Comparison of ENCODE assay signal across 8 mouse cellular contexts in the genomic region with DNA sequence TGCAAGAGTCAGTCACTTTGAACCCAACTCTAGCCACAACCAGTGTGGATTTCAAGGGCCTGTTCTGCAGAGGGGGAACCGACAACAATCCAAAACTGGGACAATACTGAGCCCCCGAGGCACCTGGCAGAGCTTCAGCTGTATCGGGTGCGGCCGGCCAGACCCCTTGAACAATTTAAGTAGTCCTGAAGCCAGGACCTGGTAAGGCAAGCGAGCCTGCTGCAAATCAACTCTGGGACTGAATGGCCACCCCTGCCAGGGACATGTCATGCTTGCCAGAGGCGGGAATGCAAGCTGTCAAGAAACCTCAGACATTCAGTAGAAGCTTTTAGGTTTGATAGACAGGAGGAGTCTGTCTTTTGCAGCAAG. TPM values are rescaled to one million over a fixed set of nuclear protein-coding genes. Genes with fewer than 3 reads are reported as not detected.
A peak's percentile ranks its signal among the peaks of the same experiment; 100 is the strongest.
DNase-seq lines count a peak whose midpoint lies in the region; ATAC-seq and TF ChIP-seq lines count a peak whose summit lies in the region.

No protein-coding gene starts in this region.

- peak overlapping the region; percentile 99 for H3K9ac ChIP-seq in kidney, embryonic 16.5 days (replicated peaks; ENCODE audit: low read length)
- peak overlapping the region; percentile 99 for H3K9ac ChIP-seq in forebrain, embryonic 12.5 days
- peak overlapping the region; percentile 33; the same call in 1 of the 2 replicates for H3K9ac ChIP-seq in intestine, embryonic 15.5 days
- H3K9ac ChIP-seq in neural tube, embryonic 13.5 days: peak overlapping the region; percentile 100

- H3K36me3 ChIP-seq in kidney, embryonic 16.5 days (ENCODE audit: insufficient read depth, low read length): no peaks in the 10 kb centered on the region
- H3K36me3 ChIP-seq in forebrain, embryonic 12.5 days (replicated peaks): no peaks in the 10 kb centered on the region
- H3K36me3 ChIP-seq in intestine, embryonic 15.5 days: no peaks in the 10 kb centered on the region
- H3K36me3 ChIP-seq in neural tube, embryonic 13.5 days: no peaks in the 10 kb centered on the region

- H3K27ac ChIP-seq in kidney, embryonic 16.5 days (ENCODE audit: low read length): no peak overlapping the region
- no peak overlapping the region for H3K27ac ChIP-seq in bone marrow macrophage, adult 2 months (ENCODE audit: insufficient read depth, low read depth, low read length)
- peak overlapping the region; percentile 81; the same call in 1 of the 2 replicates for H3K27ac ChIP-seq in forebrain, embryonic 12.5 days
- no peak overlapping the region for H3K27ac ChIP-seq in intestine, embryonic 15.5 days
- H3K27ac ChIP-seq in neural tube, embryonic 13.5 days (replicated peaks): peak overlapping the region; percentile 99

- no peak for TF ChIP-seq CTCF in bone marrow macrophage, adult 2 months (IDR thresholded peaks at IDR 0.05; ENCODE audit: low read depth, low read length)

- TF ChIP-seq POLR2A in bone marrow macrophage, adult 2 months (IDR thresholded peaks at IDR 0.05; ENCODE audit: borderline replicate concordance, low read depth, low read length): no peak

- peak overlapping the region; percentile 74 for H3K4me3 ChIP-seq in kidney, embryonic 16.5 days (ENCODE audit: low read length)
- H3K4me3 ChIP-seq in bone marrow macrophage, adult 2 months (ENCODE audit: insufficient read depth, low read length): peak overlapping the region; percentile 88
- H3K4me3 ChIP-seq in forebrain, embryonic 12.5 days (replicated peaks): peak overlapping the region; percentile 80
- H3K4me3 ChIP-seq in intestine, embryonic 15.5 days (replicated peaks): peak overlapping the region; percentile 73
- peak overlapping the region; percentile 91 for H3K4me3 ChIP-seq in neural tube, embryonic 13.5 days

- peaks cover 40% of the 10 kb centered on the region for H3K4me1 ChIP-seq in kidney, embryonic 16.5 days (ENCODE audit: insufficient read depth, low read length)
- peaks cover 14% of the 10 kb centered on the region for H3K4me1 ChIP-seq in bone marrow macrophage, adult 2 months (ENCODE audit: control insufficient read depth, insufficient read depth, low read length)
- peaks cover 66% of the 10 kb centered on the region for H3K4me1 ChIP-seq in forebrain, embryonic 12.5 days
- peaks cover 22% of the 10 kb centered on the region; the same call in 1 of the 2 replicates for H3K4me1 ChIP-seq in intestine, embryonic 15.5 days (replicated peaks)
- peaks cover 71% of the 10 kb centered on the region for H3K4me1 ChIP-seq in neural tube, embryonic 13.5 days (replicated peaks)

- no peaks in the 10 kb centered on the region for H3K27me3 ChIP-seq in kidney, embryonic 16.5 days (ENCODE audit: insufficient read depth, low read length)
- no peaks in the 10 kb centered on the region for H3K27me3 ChIP-seq in forebrain, embryonic 12.5 days
- no peaks in the 10 kb centered on the region for H3K27me3 ChIP-seq in intestine, embryonic 15.5 days (replicated peaks)
- no peaks in the 10 kb centered on the region for H3K27me3 ChIP-seq in neural tube, embryonic 13.5 days

- 11% methylated on average over 7 of the region's 7 CpGs for WGBS in kidney, embryonic 16.5 days
- WGBS in forebrain, embryonic 12.5 days: 12% methylated on average over 7 of the region's 7 CpGs
- 28% methylated on average over 7 of the region's 7 CpGs for WGBS in intestine, embryonic 15.5 days
- WGBS in neural tube, embryonic 13.5 days: 7% methylated on average over 7 of the region's 7 CpGs

- DNase-seq in kidney, adult 8-10 months: no peak
- DNase-seq in layer of hippocampus, adult 9-10 months (ENCODE audit: low spot score): no peak
- DNase-seq in spleen, adult 12 weeks (ENCODE audit: low spot score): no peak

- no peak for ATAC-seq in kidney, embryonic 16.5 days (ENCODE audit: low FRiP score, low TSS enrichment)
- ATAC-seq in forebrain, embryonic 12.5 days (ENCODE audit: low FRiP score): no peak
- ATAC-seq in intestine, embryonic 15.5 days: no peak
- no peak for ATAC-seq in neural tube, embryonic 13.5 days (ENCODE audit: low read depth)

- no peaks in the 10 kb centered on the region for H3K9me3 ChIP-seq in kidney, embryonic 16.5 days (ENCODE audit: low read length)
- no peaks in the 10 kb centered on the region for H3K9me3 ChIP-seq in forebrain, embryonic 12.5 days
- no peaks in the 10 kb centered on the region for H3K9me3 ChIP-seq in intestine, embryonic 15.5 days
- H3K9me3 ChIP-seq in neural tube, embryonic 13.5 days: no peaks in the 10 kb centered on the region

- peak overlapping the region; percentile 78 for H3K4me2 ChIP-seq in kidney, embryonic 16.5 days (replicated peaks; ENCODE audit: low read depth, low read length)
- H3K4me2 ChIP-seq in forebrain, embryonic 12.5 days: peak overlapping the region; percentile 84
- peak overlapping the region; percentile 89 for H3K4me2 ChIP-seq in intestine, embryonic 15.5 days (replicated peaks)
- peak overlapping the region; percentile 97 for H3K4me2 ChIP-seq in neural tube, embryonic 13.5 days

RNA-seq across cellular contexts. Expression of a gene that starts 1.2 kb away (rescaled TPM):
- 3.2 and 3.6 TPM in 2 replicates for polyA plus RNA-seq in kidney, embryonic 16.5 days (2015; fragmentation: Nextera tagmentation; extraction: Ambion mirVana)
- polyA plus RNA-seq in bone marrow macrophage, adult 2 months (2012; ENCODE audit: insufficient read depth, insufficient read length, missing spikeins): 11.4 and 13.4 TPM in 2 replicates
- polyA plus RNA-seq in forebrain, embryonic 12.5 days (2016; fragmentation: Nextera tagmentation; extraction: Ambion mirVana): 4.4 and 5.3 TPM in 2 replicates
- polyA plus RNA-seq in intestine, embryonic 15.5 days (2015; fragmentation: Nextera tagmentation; extraction: Ambion mirVana): 0.92 and 0.97 TPM in 2 replicates
- 5.4 and 5.7 TPM in 2 replicates for polyA plus RNA-seq in neural tube, embryonic 13.5 days (2015; fragmentation: Nextera tagmentation; extraction: Ambion mirVana)

Comparison
In these comparisons a context has a peak if more than half of its experiments do, and no peak if none do; other contexts are left out.
1. H3K27ac ChIP-seq: peak in forebrain, embryonic 12.5 days (single experiment) and neural tube, embryonic 13.5 days (single experiment); none in kidney, embryonic 16.5 days (single experiment), bone marrow macrophage, adult 2 months (single experiment) and intestine, embryonic 15.5 days (single experiment).
2. H3K9ac ChIP-seq: peak in every context shown above with its lines; median percentile 100 in neural tube, embryonic 13.5 days; 99 in kidney, embryonic 16.5 days; 99 in forebrain, embryonic 12.5 days; 33 in intestine, embryonic 15.5 days.
3. Peak in every context shown above with its lines, with median percentiles within 50 percentile points of each other: H3K4me2 ChIP-seq and H3K4me3 ChIP-seq.